Mouse (Mus musculus): ENCODE measurements at regions not wholly inside any gene's neighbourhood (a gene's known extent, or its start where the extent isn't known, plus 50 kb on each side); places are given as distances from the start of the nearest gene placed in this dataset.

DNA sequence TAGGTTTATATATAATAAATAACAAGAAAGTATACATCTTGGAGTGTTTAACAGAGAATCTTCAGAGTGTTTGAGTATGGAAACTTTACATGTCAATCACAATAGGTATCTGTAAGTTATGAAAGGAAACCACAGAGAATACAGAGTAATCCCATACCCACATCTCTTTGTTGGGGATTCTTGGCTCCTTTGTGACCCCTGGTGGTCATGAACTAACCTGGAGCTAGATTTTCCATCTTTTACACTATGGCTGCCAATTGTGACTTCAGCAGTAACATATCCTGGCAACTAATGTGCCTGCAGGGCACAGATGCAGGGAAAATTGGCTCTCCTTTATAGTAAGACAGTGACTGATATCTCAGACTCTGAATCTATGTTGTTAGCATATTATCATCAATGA lies 1107.9 kb upstream of the Zfp386 start:
- TF ChIP-seq CTCF (IDR thresholded peaks at IDR 0.05 in 2 of 3, conservative IDR thresholded peaks at IDR 0.05 in 1 of 3; ENCODE audit: control insufficient read depth in 1 of 3, insufficient read depth in 1 of 3, low read depth in 2 of 3, low read length in 3 of 3, poor library complexity in 1 of 3, severe bottlenecking in 1 of 3) (no peak), ETS1 (IDR thresholded peaks at IDR 0.05; ENCODE audit: low read depth, low read length) (no peak), POLR2AphosphoS2 (IDR thresholded peaks at IDR 0.05; ENCODE audit: low read length) (no peak), UBTF (IDR thresholded peaks at IDR 0.05; ENCODE audit: borderline replicate concordance, insufficient read depth, low read depth, low read length) (no peak)

Measured in MEL (cell line).